16 mouse cellular contexts compared by ENCODE assay signal in genomic region chr5:72709451-72709850, GRCm38 (mm10). TPM values are rescaled to one million over a fixed set of nuclear protein-coding genes. Genes with fewer than 3 reads are reported as not detected.
"Had no signal": no experiment of that assay in that cellular context is flagged by ENCODE, and none has a peak within 500 bp of the region (broad histone marks: within the 10 kb centered on the region; RNA-seq: fewer than 3 reads in every experiment).

No protein-coding gene starts in this region.

- H3K9me3 ChIP-seq: liver, embryonic 13.5 days; neural tube, embryonic 13.5 days had no signal

- H3K9ac ChIP-seq: liver, embryonic 13.5 days; neural tube, embryonic 13.5 days had no signal

- H3K4me2 ChIP-seq: liver, embryonic 13.5 days; midbrain, embryonic 11.5 days; neural tube, embryonic 13.5 days had no signal

- H3K4me3 ChIP-seq: layer of hippocampus, adult 2 months; left cerebral cortex, adult 2 months; liver, embryonic 13.5 days; myocyte; neural tube, embryonic 13.5 days had no signal

- DNase-seq: kidney, adult 11 months; kidney, adult 8-10 months; kidney, postnatal 25 days; layer of hippocampus, adult 9-11 months; layer of hippocampus, postnatal 36 days; liver, embryonic 13.5 days; lung, adult 2 months; midbrain, embryonic 14.5 days; thymus, adult 2 months; thymus, postnatal 25 days had no signal

- H3K27ac ChIP-seq: kidney, postnatal 0 days; layer of hippocampus, adult 2 months; left cerebral cortex, adult 2 months; liver, embryonic 13.5 days; neural tube, embryonic 13.5 days had no signal

- H3K4me1 ChIP-seq: liver, embryonic 13.5 days; neural tube, embryonic 13.5 days had no signal

- H3K27me3 ChIP-seq: liver, embryonic 13.5 days; neural tube, embryonic 13.5 days had no signal

- H3K36me3 ChIP-seq: liver, embryonic 13.5 days; neural tube, embryonic 13.5 days had no signal

RNA-seq across cellular contexts. Expression of gene Txk, which starts 43.1 kb away (rescaled TPM):
- total RNA-seq: layer of hippocampus, adult 2 months had no signal
- polyA plus RNA-seq: liver, embryonic 13.5 days; midbrain, embryonic 11.5 days had no signal
